Mouse (Mus musculus): ENCODE results near the gene Spag8.
A peak's percentile ranks its signal among the peaks of the same experiment; 100 is the strongest.

Spag8 gene

GRCm38 (mm10) chr4:43652726-43653125 is 668 bp downstream of the Spag8 start:
- DNase-seq (ENCODE audit: low read depth, low spot score): no peak

GRCm38 (mm10) chr4:43649783-43650182 is 3.6 kb downstream of the Spag8 start:
- no peak for DNase-seq (ENCODE audit: low read depth, low spot score)

GRCm38 (mm10) chr4:43640491-43640890 is 12.9 kb downstream of the Spag8 start:
- no peak for DNase-seq (ENCODE audit: low read depth, low spot score)

GRCm38 (mm10) chr4:43640076-43640475 is 13.3 kb downstream of the Spag8 start:
- no peak for DNase-seq (ENCODE audit: low read depth, low spot score)

- no peak for DNase-seq (ENCODE audit: low read depth, low spot score)
Observed at GRCm38 (mm10) chr4:43636751-43637150, 16.6 kb downstream of the Spag8 start.

- DNase-seq (ENCODE audit: low read depth, low spot score): no peak
Observed at GRCm38 (mm10) chr4:43634621-43635374, 18.6 kb downstream of the Spag8 start.

- DNase-seq (ENCODE audit: low read depth, low spot score): no peak
Observed at GRCm38 (mm10) chr4:43633736-43634135, 19.7 kb downstream of the Spag8 start.

GRCm38 (mm10) chr4:43633296-43633695 is 20.1 kb downstream of the Spag8 start:
- DNase-seq (ENCODE audit: low read depth, low spot score): no peak

GRCm38 (mm10) chr4:43631956-43632920 is 21.2 kb downstream of the Spag8 start:
- no peak for DNase-seq (ENCODE audit: low read depth, low spot score)

GRCm38 (mm10) chr4:43631046-43631955 is 22.1 kb downstream of the Spag8 start, which contains the start of gene Npr2:
TSS of gene Npr2 (plus strand) at chr4:43631935.
- DNase-seq (ENCODE audit: low read depth, low spot score): peak; percentile 43

GRCm38 (mm10) chr4:43630671-43631045 is 22.7 kb downstream of the Spag8 start:
- DNase-seq (ENCODE audit: low read depth, low spot score): peak; percentile 30

GRCm38 (mm10) chr4:43630030-43630581 is 23.3 kb downstream of the Spag8 start:
- peak; percentile 87 for DNase-seq (ENCODE audit: low read depth, low spot score)

GRCm38 (mm10) chr4:43629106-43629817 is 24.1 kb downstream of the Spag8 start:
- peak; percentile 45 for DNase-seq (ENCODE audit: low read depth, low spot score)

GRCm38 (mm10) chr4:43620146-43620778 is 33.1 kb downstream of the Spag8 start:
- DNase-seq (ENCODE audit: low read depth, low spot score): no peak

- no peak for DNase-seq (ENCODE audit: low read depth, low spot score)
Observed at GRCm38 (mm10) chr4:43613060-43613730, 40.2 kb downstream of the Spag8 start.

- DNase-seq (ENCODE audit: low read depth, low spot score): no peak
Observed at GRCm38 (mm10) chr4:43612534-43612933, 40.9 kb downstream of the Spag8 start.

- DNase-seq (ENCODE audit: low read depth, low spot score): no peak
Observed at GRCm38 (mm10) chr4:43604751-43605685, 48.4 kb downstream of the Spag8 start.

GRCm38 (mm10) chr4:43604099-43604498 is 49.3 kb downstream of the Spag8 start:
- DNase-seq (ENCODE audit: low read depth, low spot score): no peak
